Mouse (Mus musculus): ENCODE measurements around the gene Wdr54. TPM values are rescaled to one million over a fixed set of nuclear protein-coding genes. Genes with fewer than 3 reads are reported as not detected.

Wdr54 gene
- polyA plus RNA-seq, 1 experiment from 2014 or later: 5.3 TPM

DNA sequence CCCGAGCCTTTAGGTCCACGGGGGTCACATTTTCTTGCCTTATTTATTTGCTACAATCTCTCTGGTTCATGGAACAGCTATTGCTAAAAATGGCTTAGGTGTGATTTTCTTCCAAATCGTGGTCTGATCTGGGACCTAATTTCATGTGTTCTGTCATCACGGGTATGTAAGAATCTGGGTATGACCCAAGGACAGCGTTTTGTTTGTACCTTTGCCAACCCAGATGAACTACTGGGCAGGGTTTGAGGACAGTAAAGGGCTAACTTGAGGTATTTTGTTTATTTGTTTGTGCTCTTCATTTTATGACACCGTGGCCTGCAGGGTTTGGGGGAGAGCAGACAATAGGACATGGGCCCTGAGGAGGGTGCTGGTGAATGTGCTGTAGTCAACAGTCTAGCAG is 24.4 kb upstream of the Wdr54 start:
- Histone ChIP-seq H3K9me3 (ENCODE audit: control insufficient read depth, low read depth, low read length) (no peaks in the 10 kb centered on the region), H3K9ac (replicated peaks; ENCODE audit: low read depth, low read length) (no peak overlapping the region), H3K4me3 (ENCODE audit: low read depth, low read length) (no peak overlapping the region), H3K27ac (ENCODE audit: low read length) (no peak overlapping the region), H3K4me2 (replicated peaks; ENCODE audit: low read depth, low read length) (no peak overlapping the region), H3K36me3 (ENCODE audit: control insufficient read depth, insufficient read depth, low read length) (peaks cover 10% of the 10 kb centered on the region), H3K4me1 (ENCODE audit: control insufficient read depth, insufficient read depth, low read length) (peaks cover 10% of the 10 kb centered on the region; the same call in 1 of the 2 replicates), H3K27me3 (ENCODE audit: control insufficient read depth, insufficient read depth, low read length) (no peaks in the 10 kb centered on the region)
- ATAC-seq (ENCODE audit: insufficient number of reproducible peaks, insufficient read depth, low FRiP score, low read depth): no peak
- 78% methylated on average over 6 of the region's 6 CpGs for WGBS

- Histone ChIP-seq H3K9me3 (ENCODE audit: control insufficient read depth, low read depth, low read length) (no peaks in the 10 kb centered on the region), H3K27me3 (ENCODE audit: control insufficient read depth, insufficient read depth, low read length) (no peaks in the 10 kb centered on the region), H3K36me3 (ENCODE audit: control insufficient read depth, insufficient read depth, low read length) (peaks cover 10% of the 10 kb centered on the region), H3K9ac (replicated peaks; ENCODE audit: low read depth, low read length) (0 out of 2 replicates have a peak overlapping the region, but pooled peaks have one; percentile 18), H3K27ac (ENCODE audit: low read length) (no peak overlapping the region), H3K4me3 (ENCODE audit: low read depth, low read length) (peak overlapping the region; percentile 22), H3K4me1 (ENCODE audit: control insufficient read depth, insufficient read depth, low read length) (peaks cover 8% of the 10 kb centered on the region; the same call in 1 of the 2 replicates), H3K4me2 (replicated peaks; ENCODE audit: low read depth, low read length) (peak overlapping the region; percentile 47)
- ATAC-seq (ENCODE audit: insufficient number of reproducible peaks, insufficient read depth, low FRiP score, low read depth): peak; percentile 47
- 19% methylated on average over 12 of the region's 12 CpGs for WGBS
Observed at GRCm38 (mm10) chr6:83179390-83180117, 23.4 kb upstream of the Wdr54 start.

DNA sequence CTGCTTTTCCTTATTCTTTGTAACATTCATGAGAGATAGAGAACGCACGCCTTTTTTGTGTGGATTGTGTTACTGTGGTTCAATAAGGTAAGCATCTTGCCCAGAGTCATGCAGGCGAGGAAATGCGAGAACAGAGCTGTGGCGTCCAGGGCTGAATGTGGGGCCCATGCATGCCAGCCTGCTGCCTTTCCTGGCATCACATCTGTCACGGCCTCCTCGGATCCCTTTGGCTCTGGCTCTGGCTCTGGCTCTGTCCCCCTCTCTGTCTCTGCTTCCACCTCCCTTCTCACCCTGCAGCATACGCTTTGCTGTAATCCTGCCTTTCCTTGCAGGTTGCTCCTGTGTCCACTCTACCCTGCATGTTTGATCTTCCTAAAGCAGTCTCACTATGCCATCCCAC is 19.8 kb upstream of the Wdr54 start:
- no peak for ATAC-seq (ENCODE audit: insufficient number of reproducible peaks, insufficient read depth, low FRiP score, low read depth)

GRCm38 (mm10) chr6:83172240-83172920 is 16.2 kb upstream of the Wdr54 start:
- 0 out of 2 replicates have a peak, but pooled peaks cover 4% of the 10 kb centered on the region for H3K4me1 ChIP-seq (ENCODE audit: control insufficient read depth, insufficient read depth, low read length)
- no peak overlapping the region for H3K27ac ChIP-seq (ENCODE audit: low read length)
- no peak overlapping the region for H3K4me3 ChIP-seq (ENCODE audit: low read depth, low read length)
- no peaks in the 10 kb centered on the region for H3K9me3 ChIP-seq (ENCODE audit: control insufficient read depth, low read depth, low read length)
- 0 out of 2 replicates have a peak overlapping the region, but pooled peaks have one; percentile 21 for H3K9ac ChIP-seq (replicated peaks; ENCODE audit: low read depth, low read length)
- no peak overlapping the region for H3K4me2 ChIP-seq (replicated peaks; ENCODE audit: low read depth, low read length)
- 63% methylated on average over 9 of the region's 9 CpGs for WGBS
- no peak for ATAC-seq (ENCODE audit: insufficient number of reproducible peaks, insufficient read depth, low FRiP score, low read depth)
- H3K36me3 ChIP-seq (ENCODE audit: control insufficient read depth, insufficient read depth, low read length): no peaks in the 10 kb centered on the region; the same call in none of the 2 replicates
- H3K27me3 ChIP-seq (ENCODE audit: control insufficient read depth, insufficient read depth, low read length): no peaks in the 10 kb centered on the region

More for the DNA sequence above, 19.8 kb upstream of the Wdr54 start:
- no peak overlapping the region for H3K4me2 ChIP-seq (replicated peaks; ENCODE audit: low read depth, low read length)
- peaks cover 8% of the 10 kb centered on the region; the same call in 1 of the 2 replicates for H3K4me1 ChIP-seq (ENCODE audit: control insufficient read depth, insufficient read depth, low read length)
- no peak overlapping the region for H3K27ac ChIP-seq (ENCODE audit: low read length)
- no peaks in the 10 kb centered on the region for H3K27me3 ChIP-seq (ENCODE audit: control insufficient read depth, insufficient read depth, low read length)
- no peaks in the 10 kb centered on the region for H3K9me3 ChIP-seq (ENCODE audit: control insufficient read depth, low read depth, low read length)
- no peak overlapping the region for H3K9ac ChIP-seq (replicated peaks; ENCODE audit: low read depth, low read length)
- H3K4me3 ChIP-seq (ENCODE audit: low read depth, low read length): no peak overlapping the region
- 92% methylated on average over 8 of the region's 8 CpGs for WGBS
- H3K36me3 ChIP-seq (ENCODE audit: control insufficient read depth, insufficient read depth, low read length): no peaks in the 10 kb centered on the region; the same call in 1 of the 2 replicates

DNA sequence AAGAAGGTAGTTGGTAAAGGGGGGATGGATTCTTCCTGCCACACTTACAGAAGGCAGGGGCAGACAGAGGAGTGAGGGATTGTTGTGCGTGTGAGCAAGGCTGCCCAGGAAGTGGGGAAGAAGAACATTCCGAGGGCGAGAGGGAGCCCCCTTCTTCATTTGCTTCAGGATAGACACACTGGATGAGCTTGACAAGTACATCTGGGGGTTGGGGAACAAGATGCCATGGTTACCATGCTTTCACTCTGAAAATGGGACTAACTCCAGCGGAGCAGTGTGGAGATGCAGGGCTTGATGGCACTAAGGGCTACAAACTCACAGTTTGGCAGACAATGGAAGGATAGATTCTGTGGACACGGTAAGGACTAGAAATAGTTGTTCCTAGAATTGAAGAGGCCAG is 14.9 kb upstream of the Wdr54 start:
- H3K9ac ChIP-seq (replicated peaks; ENCODE audit: low read depth, low read length): no peak overlapping the region
- WGBS: 80% methylated on average over 5 of the region's 5 CpGs

DNA sequence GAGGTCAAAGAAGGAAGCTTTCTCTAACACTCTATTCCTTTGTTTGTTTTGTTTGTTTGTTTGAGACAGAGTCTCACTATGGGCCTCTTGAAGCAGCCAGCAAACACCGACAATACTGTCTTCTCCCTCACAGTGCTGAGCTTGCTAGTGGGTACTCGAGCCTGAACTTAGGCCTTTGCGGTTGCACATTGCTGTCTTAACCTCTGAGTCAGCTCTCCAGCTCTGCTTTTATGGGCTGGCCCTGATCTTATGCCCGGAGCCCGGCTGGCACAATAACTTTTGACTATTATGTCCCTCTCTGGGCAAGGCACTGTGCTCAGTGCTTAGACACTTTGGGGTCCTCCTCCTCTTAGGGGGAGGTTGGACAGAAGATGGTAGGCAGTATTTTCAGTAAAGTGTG is 13.7 kb upstream of the Wdr54 start:
- H3K27ac ChIP-seq (ENCODE audit: low read length): no peak overlapping the region
- H3K9me3 ChIP-seq (ENCODE audit: control insufficient read depth, low read depth, low read length): no peaks in the 10 kb centered on the region
- H3K4me1 ChIP-seq (ENCODE audit: control insufficient read depth, insufficient read depth, low read length): peaks cover 11% of the 10 kb centered on the region; the same call in 1 of the 2 replicates
- no peak overlapping the region for H3K9ac ChIP-seq (replicated peaks; ENCODE audit: low read depth, low read length)
- no peaks in the 10 kb centered on the region; the same call in none of the 2 replicates for H3K36me3 ChIP-seq (ENCODE audit: control insufficient read depth, insufficient read depth, low read length)
- no peak for ATAC-seq (ENCODE audit: insufficient number of reproducible peaks, insufficient read depth, low FRiP score, low read depth)
- WGBS: 70% methylated on average over 5 of the region's 5 CpGs
- H3K4me2 ChIP-seq (replicated peaks; ENCODE audit: low read depth, low read length): no peak overlapping the region
- no peaks in the 10 kb centered on the region for H3K27me3 ChIP-seq (ENCODE audit: control insufficient read depth, insufficient read depth, low read length)
- no peak overlapping the region for H3K4me3 ChIP-seq (ENCODE audit: low read depth, low read length)

More for the DNA sequence above, 14.9 kb upstream of the Wdr54 start:
- Histone ChIP-seq H3K36me3 (ENCODE audit: control insufficient read depth, insufficient read depth, low read length) (no peaks in the 10 kb centered on the region; the same call in none of the 2 replicates), H3K27ac (ENCODE audit: low read length) (no peak overlapping the region), H3K4me1 (ENCODE audit: control insufficient read depth, insufficient read depth, low read length) (peaks cover 11% of the 10 kb centered on the region; the same call in 1 of the 2 replicates), H3K4me2 (replicated peaks; ENCODE audit: low read depth, low read length) (no peak overlapping the region), H3K9me3 (ENCODE audit: control insufficient read depth, low read depth, low read length) (no peaks in the 10 kb centered on the region), H3K4me3 (ENCODE audit: low read depth, low read length) (no peak overlapping the region), H3K27me3 (ENCODE audit: control insufficient read depth, insufficient read depth, low read length) (no peaks in the 10 kb centered on the region)
- no peak for ATAC-seq (ENCODE audit: insufficient number of reproducible peaks, insufficient read depth, low FRiP score, low read depth)

- ATAC-seq (ENCODE audit: insufficient number of reproducible peaks, insufficient read depth, low FRiP score, low read depth): no peak
- H3K9ac ChIP-seq (replicated peaks; ENCODE audit: low read depth, low read length): peak overlapping the region; percentile 71
- H3K4me1 ChIP-seq (ENCODE audit: control insufficient read depth, insufficient read depth, low read length): peaks cover 18% of the 10 kb centered on the region; the same call in 1 of the 2 replicates
- no peaks in the 10 kb centered on the region; the same call in 1 of the 2 replicates for H3K36me3 ChIP-seq (ENCODE audit: control insufficient read depth, insufficient read depth, low read length)
- peak overlapping the region; percentile 70 for H3K4me3 ChIP-seq (ENCODE audit: low read depth, low read length)
- H3K9me3 ChIP-seq (ENCODE audit: control insufficient read depth, low read depth, low read length): no peaks in the 10 kb centered on the region
- H3K27me3 ChIP-seq (ENCODE audit: control insufficient read depth, insufficient read depth, low read length): peaks cover 6% of the 10 kb centered on the region; the same call in 1 of the 2 replicates
- H3K4me2 ChIP-seq (replicated peaks; ENCODE audit: low read depth, low read length): peak overlapping the region; percentile 74
- WGBS: under 1% methylated on average over 12 of the region's 12 CpGs
- H3K27ac ChIP-seq (ENCODE audit: low read length): no peak overlapping the region; the same call in 1 of the 2 replicates
Observed at GRCm38 (mm10) chr6:83166243-83166630, 10.0 kb upstream of the Wdr54 start.

DNA sequence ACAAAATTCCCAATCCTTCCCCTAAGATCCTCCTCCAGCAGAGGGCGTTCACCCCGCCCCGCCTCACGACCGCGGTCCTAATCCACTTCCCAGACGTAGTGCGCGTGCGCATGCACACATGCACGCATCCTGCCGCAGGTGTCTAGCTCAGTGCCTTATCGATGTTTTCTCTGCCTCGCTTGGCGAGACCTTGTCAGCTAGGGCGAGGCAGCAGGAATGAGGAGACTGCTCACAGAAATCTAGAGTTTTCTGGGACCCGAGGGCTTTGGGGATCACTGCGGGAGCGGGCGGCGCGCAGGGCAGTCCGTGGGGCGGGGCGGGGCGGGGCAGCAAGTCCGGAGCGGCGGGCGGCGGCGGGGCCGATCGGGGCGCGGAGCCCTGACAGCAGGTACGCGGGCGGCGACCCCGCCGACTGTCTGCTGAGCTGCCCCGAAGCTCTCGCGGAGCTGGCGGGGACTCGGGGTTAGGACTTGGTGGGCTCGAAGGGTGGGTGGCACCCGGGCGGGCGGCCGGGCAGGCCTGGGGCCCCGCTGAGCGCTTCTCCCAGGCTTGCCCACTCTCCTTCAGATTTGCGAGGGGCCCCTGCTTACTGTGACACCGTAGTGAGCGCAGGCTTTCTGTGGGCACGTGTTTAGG is 9.5 kb upstream of the Wdr54 start, which contains the start of gene Dctn1:
Dctn1 (plus strand) TSS at position 314 of the 636 bp plus-strand sequence.
- peak; percentile 85 for ATAC-seq (ENCODE audit: insufficient number of reproducible peaks, insufficient read depth, low FRiP score, low read depth)
- Histone ChIP-seq H3K36me3 (ENCODE audit: control insufficient read depth, insufficient read depth, low read length) (no peaks in the 10 kb centered on the region; the same call in 1 of the 2 replicates), H3K9me3 (ENCODE audit: control insufficient read depth, low read depth, low read length) (no peaks in the 10 kb centered on the region), H3K4me3 (ENCODE audit: low read depth, low read length) (peak within 1 kb of the TSS; percentile 70), H3K9ac (replicated peaks; ENCODE audit: low read depth, low read length) (peak within 1 kb of the TSS; percentile 71), H3K27me3 (ENCODE audit: control insufficient read depth, insufficient read depth, low read length) (peaks cover 9% of the 10 kb centered on the region), H3K4me1 (ENCODE audit: control insufficient read depth, insufficient read depth, low read length) (peaks cover 18% of the 10 kb centered on the region; the same call in 1 of the 2 replicates), H3K4me2 (replicated peaks; ENCODE audit: low read depth, low read length) (peak within 1 kb of the TSS; percentile 74), H3K27ac (ENCODE audit: low read length) (peak within 1 kb of the TSS; percentile 75)
- WGBS: under 1% methylated on average over 51 of the region's 58 CpGs
